ENCODE assay signal across 14 mouse cellular contexts in the genomic region with DNA sequence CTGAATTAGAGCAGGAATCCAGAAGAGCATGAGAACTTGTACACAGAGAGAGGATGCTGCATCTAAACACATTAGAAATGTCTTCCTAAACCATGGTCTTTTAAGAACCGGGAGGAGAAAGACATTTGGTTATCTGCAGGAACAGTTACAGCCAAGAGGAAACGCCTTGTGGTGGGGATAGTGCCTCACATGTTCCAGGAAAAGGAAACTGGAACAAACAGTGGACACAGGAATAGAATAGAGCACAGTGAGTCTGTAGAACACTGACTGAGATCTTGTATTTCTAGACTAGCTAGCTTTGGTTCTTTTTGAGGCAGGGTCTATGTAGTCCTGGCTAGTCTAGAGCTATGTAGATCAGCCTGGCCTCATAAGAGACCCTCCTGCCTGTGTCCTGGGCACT. TPM values are rescaled to one million over a fixed set of nuclear protein-coding genes. Genes with fewer than 3 reads are reported as not detected.
DNase-seq lines count a peak whose midpoint lies in the region; ATAC-seq and TF ChIP-seq lines count a peak whose summit lies in the region.
"Had no signal": no experiment of that assay in that cellular context is flagged by ENCODE, and none has a peak within 500 bp of the region (broad histone marks: within the 10 kb centered on the region; RNA-seq: fewer than 3 reads in every experiment).

No protein-coding gene starts in this region.

- 92% methylated on average over 2 of the region's 2 CpGs for WGBS in hindbrain, embryonic 15.5 days
- 87% methylated on average over 2 of the region's 2 CpGs for WGBS in hindbrain, postnatal 0 days
- 65% methylated on average over 2 of the region's 2 CpGs for WGBS in heart, embryonic 16.5 days

- no peaks in the 10 kb centered on the region for H3K79me2 ChIP-seq in MEL (ENCODE audit: control insufficient read depth, insufficient read depth, low read length, poor library complexity)

- DNase-seq in hindbrain, postnatal 0 days (ENCODE audit: low spot score), result no peak
- peak; percentile 51 for DNase-seq in MEL (ENCODE audit: low read depth, low spot score)
- DNase-seq in lung, postnatal 10 days, result peak; percentile 63
- DNase-seq in adrenal gland, adult 2 months, result no peak
- no peak for DNase-seq in embryo, embryonic 10 days (ENCODE audit: low spot score)
- DNase-seq in layer of hippocampus, adult 9-11 months, result no peak
- DNase-seq: right cerebral cortex, postnatal 14 days had no signal

- no peak overlapping the region for H3K4me3 ChIP-seq in hindbrain, embryonic 15.5 days
- no peak overlapping the region for H3K4me3 ChIP-seq in hindbrain, postnatal 0 days (ENCODE audit: low read length)
- H3K4me3 ChIP-seq in MEL (ENCODE audit: control insufficient read depth in 1 of 2, insufficient read depth in 1 of 2, low read depth in 2 of 2, low read length in 2 of 2), result no peak overlapping the region
- H3K4me3 ChIP-seq in heart, embryonic 16.5 days (ENCODE audit: low read length), result no peak overlapping the region
- H3K4me3 ChIP-seq: hindbrain, embryonic 13.5 days; midbrain, embryonic 10.5 days; neural tube, embryonic 12.5 days had no signal

- ATAC-seq in hindbrain, embryonic 15.5 days (ENCODE audit: low FRiP score, low read depth), result no peak
- no peak for ATAC-seq in hindbrain, postnatal 0 days
- ATAC-seq in heart, embryonic 16.5 days (replicated peaks; ENCODE audit: extremely low read depth, insufficient read depth, low FRiP score), result peak; percentile 72; the same call in 1 of the 2 replicates

- H3K27ac ChIP-seq in hindbrain, embryonic 15.5 days (replicated peaks), result peak overlapping the region; percentile 34; the same call in 1 of the 2 replicates
- H3K27ac ChIP-seq in hindbrain, postnatal 0 days, result no peak overlapping the region
- H3K27ac ChIP-seq in MEL (ENCODE audit: control insufficient read depth, low read depth, low read length), result peak overlapping the region; percentile 7; the same call in 1 of the 2 replicates
- H3K27ac ChIP-seq in heart, embryonic 16.5 days (ENCODE audit: low read length), result peak overlapping the region; percentile 69
- H3K27ac ChIP-seq: hindbrain, embryonic 13.5 days; midbrain, embryonic 10.5 days; neural tube, embryonic 12.5 days had no signal

- no peak overlapping the region for H3K4me2 ChIP-seq in hindbrain, embryonic 15.5 days
- H3K4me2 ChIP-seq in hindbrain, postnatal 0 days (ENCODE audit: low read depth, low read length), result no peak overlapping the region
- no peak overlapping the region for H3K4me2 ChIP-seq in heart, embryonic 16.5 days (ENCODE audit: low read depth, low read length)
- H3K4me2 ChIP-seq: hindbrain, embryonic 13.5 days; neural tube, embryonic 12.5 days had no signal

- H3K9ac ChIP-seq in hindbrain, embryonic 15.5 days, result no peak overlapping the region
- H3K9ac ChIP-seq in hindbrain, postnatal 0 days (replicated peaks; ENCODE audit: low read length), result no peak overlapping the region
- H3K9ac ChIP-seq in MEL (ENCODE audit: control insufficient read depth, low read depth, low read length, poor library complexity, severe bottlenecking), result no peak overlapping the region
- H3K9ac ChIP-seq in heart, embryonic 16.5 days (ENCODE audit: low read length), result no peak overlapping the region
- H3K9ac ChIP-seq: hindbrain, embryonic 13.5 days; neural tube, embryonic 12.5 days had no signal

- H3K4me1 ChIP-seq in hindbrain, embryonic 15.5 days (replicated peaks), result no peaks in the 10 kb centered on the region
- H3K4me1 ChIP-seq in hindbrain, postnatal 0 days (ENCODE audit: insufficient read depth, low read length), result no peaks in the 10 kb centered on the region
- H3K4me1 ChIP-seq in MEL (ENCODE audit: control insufficient read depth in 1 of 2, insufficient read depth in 2 of 2, low read length in 2 of 2), result no peaks in the 10 kb centered on the region
- H3K4me1 ChIP-seq in heart, embryonic 16.5 days (ENCODE audit: control insufficient read depth, insufficient read depth, low read length), result peaks cover 3% of the 10 kb centered on the region; the same call in 1 of the 2 replicates
- H3K4me1 ChIP-seq: hindbrain, embryonic 13.5 days; midbrain, embryonic 10.5 days; neural tube, embryonic 12.5 days had no signal

- no peak; a peak in 1 of 4 replicates for TF ChIP-seq POLR2A in MEL (IDR thresholded peaks at IDR 0.05; ENCODE audit: control insufficient read depth in 1 of 2, insufficient read depth in 1 of 2, low read depth in 1 of 2, low read length in 2 of 2, poor library complexity in 1 of 2)

- TF ChIP-seq EP300 in MEL (IDR thresholded peaks at IDR 0.05; ENCODE audit: low read depth in 1 of 2, low read length in 2 of 2), result peak; percentile 13 to 16; a peak in 1 of 4 replicates

- peaks cover 80% of the 10 kb centered on the region for H3K36me3 ChIP-seq in hindbrain, embryonic 15.5 days
- H3K36me3 ChIP-seq in hindbrain, postnatal 0 days (ENCODE audit: insufficient read depth, low read length), result peaks cover 60% of the 10 kb centered on the region
- H3K36me3 ChIP-seq in MEL (ENCODE audit: control insufficient read depth in 1 of 2, insufficient read depth in 2 of 2, low read length in 2 of 2), result peaks cover 21 to 31% of the 10 kb centered on the region in 2 experiments
- H3K36me3 ChIP-seq in heart, embryonic 16.5 days (ENCODE audit: control insufficient read depth, insufficient read depth), result peaks cover 59% of the 10 kb centered on the region

- H3K27me3 ChIP-seq in hindbrain, embryonic 15.5 days, result no peaks in the 10 kb centered on the region
- H3K27me3 ChIP-seq in hindbrain, postnatal 0 days (ENCODE audit: insufficient read depth, low read length), result no peaks in the 10 kb centered on the region
- no peaks in the 10 kb centered on the region for H3K27me3 ChIP-seq in MEL (ENCODE audit: control insufficient read depth in 1 of 2, insufficient read depth in 2 of 2, low read length in 2 of 2)
- H3K27me3 ChIP-seq in heart, embryonic 16.5 days (ENCODE audit: control insufficient read depth, insufficient read depth, low read length), result no peaks in the 10 kb centered on the region
- H3K27me3 ChIP-seq: hindbrain, embryonic 13.5 days; neural tube, embryonic 12.5 days had no signal

- TF ChIP-seq CTCF in hindbrain, postnatal 0 days (IDR thresholded peaks at IDR 0.05; ENCODE audit: low read depth), result no peak
- no peak for TF ChIP-seq CTCF in MEL (IDR thresholded peaks at IDR 0.05 in 2 of 3, conservative IDR thresholded peaks at IDR 0.05 in 1 of 3; ENCODE audit: control insufficient read depth in 1 of 3, insufficient read depth in 1 of 3, low read depth in 2 of 3, low read length in 3 of 3, poor library complexity in 1 of 3, severe bottlenecking in 1 of 3)

- H3K9me3 ChIP-seq in hindbrain, embryonic 15.5 days, result no peaks in the 10 kb centered on the region
- no peaks in the 10 kb centered on the region for H3K9me3 ChIP-seq in hindbrain, postnatal 0 days (ENCODE audit: low read length)
- H3K9me3 ChIP-seq in MEL (replicated peaks; ENCODE audit: insufficient read depth, low read length), result no peaks in the 10 kb centered on the region
- H3K9me3 ChIP-seq in heart, embryonic 16.5 days (replicated peaks; ENCODE audit: control insufficient read depth, low read length), result no peaks in the 10 kb centered on the region
- H3K9me3 ChIP-seq: hindbrain, embryonic 13.5 days; midbrain, embryonic 10.5 days; neural tube, embryonic 12.5 days had no signal

- TF ChIP-seq RAD21 in MEL (IDR thresholded peaks at IDR 0.05; ENCODE audit: low read depth, low read length), result no peak

RNA-seq across cellular contexts. Expression of gene Ybx1, which starts 19.2 kb away (rescaled TPM):
- 891 and 932 TPM in 2 replicates for polyA plus RNA-seq in hindbrain, embryonic 15.5 days (2015; fragmentation: Nextera tagmentation; extraction: Ambion mirVana)
- 376 and 481 TPM in 2 replicates for total RNA-seq in hindbrain, postnatal 0 days (2014; rRNA removed)
- polyA plus RNA-seq in hindbrain, postnatal 0 days (2015; fragmentation: Nextera tagmentation; extraction: Ambion mirVana), result 922 and 930 TPM in 2 replicates
- 979 and 1,115 TPM in 2 replicates for total RNA-seq in MEL (2012; rRNA removed)
- polyA plus RNA-seq in MEL (2012; ENCODE audit: insufficient read depth in 1 of 2, insufficient read length in 2 of 2, low read depth in 1 of 2, low replicate concordance in 2 of 2, missing spikeins in 1 of 2), result 1,000 to 10,000 TPM; 2,172 to 2,666 TPM
- polyA plus RNA-seq in heart, embryonic 16.5 days (2015; fragmentation: Nextera tagmentation; extraction: Ambion mirVana), result 501 and 547 TPM in 2 replicates
- total RNA-seq in adrenal gland, adult 2 months (2021), result 100 to 1,000 TPM; 692 to 835 TPM
- 323 and 336 TPM in 2 replicates for polyA plus RNA-seq in adrenal gland, adult 2 months (2012; rRNA removed)

RNA-seq across cellular contexts. Expression of gene Cldn19, which starts 20.0 kb away (rescaled TPM):
- 0.80 and 1.2 TPM in 2 replicates for polyA plus RNA-seq in hindbrain, embryonic 15.5 days (2015; fragmentation: Nextera tagmentation; extraction: Ambion mirVana)
- total RNA-seq in hindbrain, postnatal 0 days (2014; rRNA removed), result 3.6 and 5.1 TPM in 2 replicates
- polyA plus RNA-seq in hindbrain, postnatal 0 days (2015; fragmentation: Nextera tagmentation; extraction: Ambion mirVana), result 1.1 and 1.7 TPM in 2 replicates
- not detected in 2 replicates for total RNA-seq in MEL (2012; rRNA removed)
- polyA plus RNA-seq in MEL (2012; ENCODE audit: insufficient read depth in 1 of 2, insufficient read length in 2 of 2, low read depth in 1 of 2, low replicate concordance in 2 of 2, missing spikeins in 1 of 2), result not detected
- polyA plus RNA-seq in heart, embryonic 16.5 days (2015; fragmentation: Nextera tagmentation; extraction: Ambion mirVana), result not detected in 2 replicates
- under 1 TPM in 1 of 2 experiments, not detected in 1; 0.24 TPM for total RNA-seq in adrenal gland, adult 2 months (2021)
- polyA plus RNA-seq in adrenal gland, adult 2 months (2012; rRNA removed), result 0.06 and 0.35 TPM in 2 replicates
- polyA plus RNA-seq: embryonic facial prominence, embryonic 11.5 days; testis, adult 2 months had no signal

RNA-seq across cellular contexts. Expression of gene P3h1, which starts 42.5 kb away (rescaled TPM):
- polyA plus RNA-seq in hindbrain, embryonic 15.5 days (2015; fragmentation: Nextera tagmentation; extraction: Ambion mirVana), result 11.6 and 12.0 TPM in 2 replicates
- 15.3 and 18.3 TPM in 2 replicates for total RNA-seq in hindbrain, postnatal 0 days (2014; rRNA removed)
- 9.1 and 9.8 TPM in 2 replicates for polyA plus RNA-seq in hindbrain, postnatal 0 days (2015; fragmentation: Nextera tagmentation; extraction: Ambion mirVana)
- total RNA-seq in MEL (2012; rRNA removed), result 12.9 and 15.7 TPM in 2 replicates
- polyA plus RNA-seq in MEL (2012; ENCODE audit: insufficient read depth in 1 of 2, insufficient read length in 2 of 2, low read depth in 1 of 2, low replicate concordance in 2 of 2, missing spikeins in 1 of 2), result 10 to 100 TPM in 1 of 2 experiments, not detected in 1; 30.2 TPM
- 28.2 and 29.3 TPM in 2 replicates for polyA plus RNA-seq in heart, embryonic 16.5 days (2015; fragmentation: Nextera tagmentation; extraction: Ambion mirVana)
- total RNA-seq in adrenal gland, adult 2 months (2021), result 10 to 100 TPM; 23.2 to 27.5 TPM
- polyA plus RNA-seq in adrenal gland, adult 2 months (2012; rRNA removed), result 53.2 and 76.6 TPM in 2 replicates

RNA-seq across cellular contexts. Expression of gene AU022252, which starts 42.7 kb away (rescaled TPM):
- 28.7 and 29.4 TPM in 2 replicates for polyA plus RNA-seq in hindbrain, embryonic 15.5 days (2015; fragmentation: Nextera tagmentation; extraction: Ambion mirVana)
- total RNA-seq in hindbrain, postnatal 0 days (2014; rRNA removed), result 15.3 and 26.4 TPM in 2 replicates
- 19.8 and 20.5 TPM in 2 replicates for polyA plus RNA-seq in hindbrain, postnatal 0 days (2015; fragmentation: Nextera tagmentation; extraction: Ambion mirVana)
- 12.3 and 12.8 TPM in 2 replicates for total RNA-seq in MEL (2012; rRNA removed)
- 10 to 100 TPM in 1 of 2 experiments, not detected in 1; 24.9 TPM for polyA plus RNA-seq in MEL (2012; ENCODE audit: insufficient read depth in 1 of 2, insufficient read length in 2 of 2, low read depth in 1 of 2, low replicate concordance in 2 of 2, missing spikeins in 1 of 2)
- 22.5 and 23.4 TPM in 2 replicates for polyA plus RNA-seq in heart, embryonic 16.5 days (2015; fragmentation: Nextera tagmentation; extraction: Ambion mirVana)
- 10 to 100 TPM; 22.4 to 26.4 TPM for total RNA-seq in adrenal gland, adult 2 months (2021)
- polyA plus RNA-seq in adrenal gland, adult 2 months (2012; rRNA removed), result 4.6 and 6.0 TPM in 2 replicates

RNA-seq across cellular contexts. Expression of gene Ppih, which starts 45.1 kb away (rescaled TPM):
- polyA plus RNA-seq in hindbrain, embryonic 15.5 days (2015; fragmentation: Nextera tagmentation; extraction: Ambion mirVana), result 44.8 and 51.2 TPM in 2 replicates
- total RNA-seq in hindbrain, postnatal 0 days (2014; rRNA removed), result 27.4 and 29.9 TPM in 2 replicates
- polyA plus RNA-seq in hindbrain, postnatal 0 days (2015; fragmentation: Nextera tagmentation; extraction: Ambion mirVana), result 50.4 and 55.3 TPM in 2 replicates
- 211 and 246 TPM in 2 replicates for total RNA-seq in MEL (2012; rRNA removed)
- 100 to 1,000 TPM; 140 to 199 TPM for polyA plus RNA-seq in MEL (2012; ENCODE audit: insufficient read depth in 1 of 2, insufficient read length in 2 of 2, low read depth in 1 of 2, low replicate concordance in 2 of 2, missing spikeins in 1 of 2)
- polyA plus RNA-seq in heart, embryonic 16.5 days (2015; fragmentation: Nextera tagmentation; extraction: Ambion mirVana), result 36.7 and 43.2 TPM in 2 replicates
- 10 to 100 TPM; 15.9 to 23.7 TPM for total RNA-seq in adrenal gland, adult 2 months (2021)
- polyA plus RNA-seq in adrenal gland, adult 2 months (2012; rRNA removed), result 1.8 and 1.9 TPM in 2 replicates

Comparison
In these comparisons a context has a peak if more than half of its experiments do, and no peak if none do; other contexts are left out.
1. DNase-seq: peak in MEL (single experiment) and lung, postnatal 10 days (single experiment); none in hindbrain, postnatal 0 days (single experiment), adrenal gland, adult 2 months (single experiment), embryo, embryonic 10 days (single experiment) and layer of hippocampus, adult 9-11 months (single experiment).